Mouse (Mus musculus): ENCODE results near the gene Dync1i2.
A peak's percentile ranks its signal among the peaks of the same experiment; 100 is the strongest.

Gene Dync1i2

GRCm38 (mm10) chr2:71211591-71212359, at the start of gene Dync1i2:
TSS of gene Dync1i2 (plus strand) at chr2:71211706.
- peak; percentile 91 for DNase-seq (ENCODE audit: low read depth)

GRCm38 (mm10) chr2:71162831-71163621, 48.5 kb upstream of the Dync1i2 start:
- DNase-seq (ENCODE audit: low read depth): no peak

GRCm38 (mm10) chr2:71167211-71167610, 44.3 kb upstream of the Dync1i2 start:
- no peak for DNase-seq (ENCODE audit: low read depth)

GRCm38 (mm10) chr2:71168461-71169021, 43.0 kb upstream of the Dync1i2 start:
- no peak for DNase-seq (ENCODE audit: low read depth)

GRCm38 (mm10) chr2:71173031-71173430, 38.5 kb upstream of the Dync1i2 start:
- DNase-seq (ENCODE audit: low read depth): no peak

- no peak for DNase-seq (ENCODE audit: low read depth)
Observed at GRCm38 (mm10) chr2:71176329-71177249, 34.9 kb upstream of the Dync1i2 start.

- no peak for DNase-seq (ENCODE audit: low read depth)
Observed at GRCm38 (mm10) chr2:71177250-71177615, 34.3 kb upstream of the Dync1i2 start.

GRCm38 (mm10) chr2:71177760-71178159, 33.7 kb upstream of the Dync1i2 start:
- DNase-seq (ENCODE audit: low read depth): no peak

GRCm38 (mm10) chr2:71179716-71180115, 31.8 kb upstream of the Dync1i2 start:
- no peak for DNase-seq (ENCODE audit: low read depth)

GRCm38 (mm10) chr2:71180566-71181217, 30.8 kb upstream of the Dync1i2 start:
- DNase-seq (ENCODE audit: low read depth): no peak

GRCm38 (mm10) chr2:71187950-71188349, 23.6 kb upstream of the Dync1i2 start:
- DNase-seq (ENCODE audit: low read depth): no peak

- DNase-seq (ENCODE audit: low read depth): no peak
Observed at GRCm38 (mm10) chr2:71188861-71189260, 22.6 kb upstream of the Dync1i2 start.

- no peak for DNase-seq (ENCODE audit: low read depth)
Observed at GRCm38 (mm10) chr2:71191391-71192194, 19.9 kb upstream of the Dync1i2 start.

GRCm38 (mm10) chr2:71192195-71192807, 19.2 kb upstream of the Dync1i2 start:
- no peak for DNase-seq (ENCODE audit: low read depth)

- DNase-seq (ENCODE audit: low read depth): no peak
Observed at GRCm38 (mm10) chr2:71194137-71194960, 17.2 kb upstream of the Dync1i2 start.

GRCm38 (mm10) chr2:71196947-71197346, 14.6 kb upstream of the Dync1i2 start:
- no peak for DNase-seq (ENCODE audit: low read depth)

GRCm38 (mm10) chr2:71198907-71199306, 12.6 kb upstream of the Dync1i2 start:
- no peak for DNase-seq (ENCODE audit: low read depth)

- DNase-seq (ENCODE audit: low read depth): no peak
Observed at GRCm38 (mm10) chr2:71200485-71200884, 11.0 kb upstream of the Dync1i2 start.

GRCm38 (mm10) chr2:71201886-71202285, 9.6 kb upstream of the Dync1i2 start:
- no peak for DNase-seq (ENCODE audit: low read depth)

Measured in c-Kit-positive CD71-negative TER-119-negative erythroid progenitor cells, embryonic 14.5 days (primary cell).